13 mouse cellular contexts compared by ENCODE assay signal in genomic region chr3:65563926-65564624, GRCm38 (mm10). TPM values are rescaled to one million over a fixed set of nuclear protein-coding genes. Genes with fewer than 3 reads are reported as not detected.
DNase-seq lines count a peak whose midpoint lies in the region; ATAC-seq lines count a peak whose summit lies in the region.
"Had no signal": no experiment of that assay in that cellular context is flagged by ENCODE, and none has a peak within 500 bp of the region (broad histone marks: within the 10 kb centered on the region; RNA-seq: fewer than 3 reads in every experiment).

No protein-coding gene starts in this region.

- peak overlapping the region; percentile 59 for H3K27ac ChIP-seq in heart, embryonic 10.5 days
- no peak overlapping the region for H3K27ac ChIP-seq in liver, embryonic 15.5 days (replicated peaks)
- H3K27ac ChIP-seq in stomach, embryonic 15.5 days, result no peak overlapping the region
- H3K27ac ChIP-seq: limb, embryonic 15.5 days had no signal

- WGBS in heart, embryonic 10.5 days, result 42% methylated on average over 6 of the region's 6 CpGs
- WGBS in liver, embryonic 15.5 days (ENCODE audit: insufficient replicate concordance), result 49% methylated on average over 6 of the region's 6 CpGs
- WGBS in stomach, embryonic 15.5 days, result 16% methylated on average over 6 of the region's 6 CpGs

- no peak for DNase-seq in heart, embryonic 10.5 days (ENCODE audit: low spot score)
- DNase-seq in heart, adult 8-10 months (ENCODE audit: low spot score), result no peak
- DNase-seq in lung, adult 18-20 months, result peak; percentile 21 to 45
- DNase-seq in lung, postnatal 25 days (ENCODE audit: low spot score), result no peak
- DNase-seq in testis, postnatal 10 days (ENCODE audit: low spot score), result no peak
- no peak for DNase-seq in adrenal gland, adult (ENCODE audit: inconsistent age in 2 of 2, low spot score in 1 of 2)
- DNase-seq: cerebellum, postnatal 14 days; gastrocnemius, postnatal 36 days; layer of hippocampus, postnatal 36 days had no signal

- H3K4me3 ChIP-seq in heart, embryonic 10.5 days, result no peak overlapping the region
- H3K4me3 ChIP-seq in liver, embryonic 15.5 days (replicated peaks), result no peak overlapping the region
- no peak overlapping the region for H3K4me3 ChIP-seq in stomach, embryonic 15.5 days (replicated peaks)
- H3K4me3 ChIP-seq: erythroblast, embryonic 14.5 days; limb, embryonic 15.5 days had no signal

- no peaks in the 10 kb centered on the region for H3K9me3 ChIP-seq in heart, embryonic 10.5 days
- no peaks in the 10 kb centered on the region for H3K9me3 ChIP-seq in liver, embryonic 15.5 days (replicated peaks)
- no peaks in the 10 kb centered on the region for H3K9me3 ChIP-seq in stomach, embryonic 15.5 days
- H3K9me3 ChIP-seq: limb, embryonic 15.5 days had no signal

- ATAC-seq in liver, embryonic 15.5 days (ENCODE audit: insufficient read depth), result peak; percentile 60
- ATAC-seq in stomach, embryonic 15.5 days (ENCODE audit: insufficient read depth, low FRiP score, low read depth), result peak; percentile 77

- no peaks in the 10 kb centered on the region for H3K36me3 ChIP-seq in heart, embryonic 10.5 days
- no peaks in the 10 kb centered on the region for H3K36me3 ChIP-seq in liver, embryonic 15.5 days (replicated peaks)
- no peaks in the 10 kb centered on the region for H3K36me3 ChIP-seq in stomach, embryonic 15.5 days
- H3K36me3 ChIP-seq: limb, embryonic 15.5 days had no signal

- H3K9ac ChIP-seq in liver, embryonic 15.5 days, result no peak overlapping the region
- H3K9ac ChIP-seq in stomach, embryonic 15.5 days, result no peak overlapping the region
- H3K9ac ChIP-seq: limb, embryonic 15.5 days had no signal

- no peaks in the 10 kb centered on the region for H3K27me3 ChIP-seq in heart, embryonic 10.5 days (ENCODE audit: insufficient read depth, poor library complexity, severe bottlenecking)
- no peaks in the 10 kb centered on the region for H3K27me3 ChIP-seq in liver, embryonic 15.5 days
- H3K27me3 ChIP-seq in stomach, embryonic 15.5 days (replicated peaks), result no peaks in the 10 kb centered on the region
- H3K27me3 ChIP-seq: limb, embryonic 15.5 days had no signal

- H3K4me2 ChIP-seq in liver, embryonic 15.5 days, result no peak overlapping the region
- H3K4me2 ChIP-seq in stomach, embryonic 15.5 days, result no peak overlapping the region
- H3K4me2 ChIP-seq: limb, embryonic 15.5 days had no signal

- peaks cover 33% of the 10 kb centered on the region for H3K4me1 ChIP-seq in heart, embryonic 10.5 days
- no peaks in the 10 kb centered on the region for H3K4me1 ChIP-seq in liver, embryonic 15.5 days (replicated peaks)
- H3K4me1 ChIP-seq in stomach, embryonic 15.5 days, result no peaks in the 10 kb centered on the region
- H3K4me1 ChIP-seq: limb, embryonic 15.5 days had no signal

RNA-seq across cellular contexts. Expression of gene Tiparp, which starts 35.9 kb away (rescaled TPM):
- 36.3 and 51.3 TPM in 2 replicates for polyA plus RNA-seq in heart, embryonic 10.5 days (2016; fragmentation: Nextera tagmentation; extraction: Ambion mirVana)
- 10 to 100 TPM in 1 of 4 experiments, 1 to 10 TPM in 3; 8.0 to 11.8 (median 9.0) TPM for total RNA-seq in heart, adult 8-10 months (2022)
- polyA plus RNA-seq in liver, embryonic 15.5 days (2015; fragmentation: Nextera tagmentation; extraction: Ambion mirVana), result 6.6 and 6.9 TPM in 2 replicates
- polyA plus RNA-seq in stomach, embryonic 15.5 days (2015; fragmentation: Nextera tagmentation; extraction: Ambion mirVana), result 35.5 and 38.8 TPM in 2 replicates

Comparison
In these comparisons a context has a peak if more than half of its experiments do, and no peak if none do; other contexts are left out.
1. DNase-seq: peak in lung, adult 18-20 months (2 of 2); none in heart, embryonic 10.5 days (single experiment), heart, adult 8-10 months (single experiment), lung, postnatal 25 days (single experiment), testis, postnatal 10 days (single experiment) and adrenal gland, adult (0 of 2).